Mouse (Mus musculus) kidney, adult 18-20 months (tissue): Measurements from ENCODE around the gene Sh3bgrl2.

Source experiments
- DNase-seq: peaks from one replicate; pipeline ENCODE4 v3.0.0; 2021

Sh3bgrl2 gene

GRCm38 (mm10) chr9:83562889-83563288 is 14.8 kb downstream of the Sh3bgrl2 start:
- DNase-seq, result peak; percentile 60

- no peak for DNase-seq
Observed at GRCm38 (mm10) chr9:83563808-83564549, 15.9 kb downstream of the Sh3bgrl2 start.

- no peak for DNase-seq
Observed at GRCm38 (mm10) chr9:83564934-83565652, 17.0 kb downstream of the Sh3bgrl2 start.

- no peak for DNase-seq
Observed at GRCm38 (mm10) chr9:83566141-83566540, 18.0 kb downstream of the Sh3bgrl2 start.

- no peak for DNase-seq
Observed at GRCm38 (mm10) chr9:83568125-83568524, 20.0 kb downstream of the Sh3bgrl2 start.

- peak; percentile 7 for DNase-seq
Observed at GRCm38 (mm10) chr9:83568937-83569336, 20.8 kb downstream of the Sh3bgrl2 start.

GRCm38 (mm10) chr9:83569898-83570297 is 21.8 kb downstream of the Sh3bgrl2 start:
- no peak for DNase-seq

- no peak for DNase-seq
Observed at GRCm38 (mm10) chr9:83571315-83571714, 23.2 kb downstream of the Sh3bgrl2 start.

GRCm38 (mm10) chr9:83572326-83572725 is 24.2 kb downstream of the Sh3bgrl2 start:
- no peak for DNase-seq

GRCm38 (mm10) chr9:83572870-83573269 is 24.7 kb downstream of the Sh3bgrl2 start:
- no peak for DNase-seq

- DNase-seq, result no peak
Observed at GRCm38 (mm10) chr9:83573588-83573987, 25.5 kb downstream of the Sh3bgrl2 start.

GRCm38 (mm10) chr9:83575403-83575802 is 27.3 kb downstream of the Sh3bgrl2 start:
- DNase-seq, result no peak

GRCm38 (mm10) chr9:83576018-83576688 is 28.0 kb downstream of the Sh3bgrl2 start:
- DNase-seq, result no peak

GRCm38 (mm10) chr9:83576689-83577057 is 28.5 kb downstream of the Sh3bgrl2 start:
- no peak for DNase-seq

GRCm38 (mm10) chr9:83577260-83577659 is 29.1 kb downstream of the Sh3bgrl2 start:
- DNase-seq, result no peak

GRCm38 (mm10) chr9:83579049-83579448 is 30.9 kb downstream of the Sh3bgrl2 start:
- DNase-seq, result no peak

- DNase-seq, result no peak
Observed at GRCm38 (mm10) chr9:83582748-83583147, 34.6 kb downstream of the Sh3bgrl2 start.

- DNase-seq, result no peak
Observed at GRCm38 (mm10) chr9:83586316-83587050, 38.4 kb downstream of the Sh3bgrl2 start.

GRCm38 (mm10) chr9:83587116-83587515 is 39.0 kb downstream of the Sh3bgrl2 start:
- no peak for DNase-seq

GRCm38 (mm10) chr9:83589063-83589462 is 40.9 kb downstream of the Sh3bgrl2 start:
- DNase-seq, result no peak

GRCm38 (mm10) chr9:83589680-83590467 is 41.7 kb downstream of the Sh3bgrl2 start:
- no peak for DNase-seq

GRCm38 (mm10) chr9:83591848-83592456 is 43.8 kb downstream of the Sh3bgrl2 start:
- DNase-seq, result no peak
